Mouse (Mus musculus): Measurements from ENCODE around the gene Sec23b. TPM values are rescaled to one million over a fixed set of nuclear protein-coding genes. Genes with fewer than 3 reads are reported as not detected.
A peak's percentile ranks its signal among the peaks of the same experiment; 100 is the strongest.
"Not testable (repeated sequence)": the region's sequence is repeated elsewhere in the genome, so short reads cannot be mapped to it uniquely, and the experiment has no call there.

Gene Sec23b
- polyA plus RNA-seq, 1 experiment from 2014 or later = 66.2 TPM

DNA sequence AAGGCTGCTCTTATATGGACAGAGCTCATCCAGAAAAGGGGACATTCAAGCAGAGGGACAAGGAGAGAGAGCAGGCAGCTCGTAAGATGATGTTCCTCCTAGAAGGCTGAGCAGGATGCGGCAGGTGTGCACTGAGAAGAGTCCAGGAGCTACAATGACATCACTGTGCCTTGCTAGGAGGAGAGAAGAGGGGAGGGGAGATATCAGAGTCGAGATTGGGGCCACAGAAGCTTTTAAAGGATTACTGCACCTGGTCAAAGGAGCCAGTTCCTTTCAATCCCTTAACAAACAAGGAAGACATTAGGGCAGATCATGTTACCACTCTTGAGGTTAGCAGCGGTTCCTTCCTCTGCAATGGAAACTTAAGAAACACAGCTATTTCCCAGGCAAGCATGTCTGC, 8.5 kb upstream of the Sec23b start:
- no peak overlapping the region for H3K4me2 ChIP-seq
- peaks cover 9% of the 10 kb centered on the region for H3K4me1 ChIP-seq
- H3K36me3 ChIP-seq (replicated peaks) = peaks cover 24% of the 10 kb centered on the region
- H3K27me3 ChIP-seq (replicated peaks) = no peaks in the 10 kb centered on the region
- WGBS = 79% methylated on average over 4 of the region's 4 CpGs
- no peak overlapping the region for H3K9ac ChIP-seq
- no peak overlapping the region for H3K27ac ChIP-seq
- no peak for ATAC-seq (replicated peaks)
- no peaks in the 10 kb centered on the region for H3K9me3 ChIP-seq
- H3K4me3 ChIP-seq = no peak overlapping the region

- Histone ChIP-seq H3K4me1 (peaks cover 14% of the 10 kb centered on the region), H3K36me3 (replicated peaks) (peaks cover 8% of the 10 kb centered on the region), H3K4me3 (peak within 1 kb of the TSS; percentile 58), H3K27me3 (replicated peaks) (no peaks in the 10 kb centered on the region), H3K9ac (peak within 1 kb of the TSS; percentile 72), H3K27ac (peak within 1 kb of the TSS; percentile 82), H3K4me2 (peak within 1 kb of the TSS; percentile 56), H3K9me3 (no peaks in the 10 kb centered on the region)
- under 1% methylated on average over 17 of the region's 17 CpGs for WGBS
- ATAC-seq (replicated peaks) = peak; percentile 98
Measured at GRCm38 (mm10) chr2:144550529-144550928, 5.5 kb upstream of the Sec23b start, which contains the start of gene Rbbp9. Gene Rbbp9 (minus strand): TSS chr2:144550869.

DNA sequence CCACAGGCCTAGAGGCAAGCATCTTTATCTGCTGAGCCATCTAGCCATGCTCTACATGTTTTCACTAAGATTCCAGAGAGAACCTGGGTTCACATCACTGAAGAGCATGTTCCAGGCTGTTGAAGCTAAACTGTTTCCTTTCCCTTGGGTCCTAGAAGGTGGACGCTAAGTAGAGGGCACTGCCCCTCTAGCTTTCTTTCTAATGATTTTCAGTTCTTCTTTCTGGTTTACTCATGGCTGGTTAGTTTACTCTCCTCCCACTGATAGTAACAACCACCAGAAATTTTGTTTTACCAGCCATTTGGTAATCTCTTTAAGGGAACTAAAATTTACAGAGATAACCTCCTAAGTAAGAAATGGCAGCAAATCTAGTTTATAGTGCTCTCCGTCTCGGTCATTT, 2.1 kb upstream of the Sec23b start:
- Histone ChIP-seq H3K4me3 (no peak overlapping the region), H3K4me2 (no peak overlapping the region), H3K9ac (no peak overlapping the region), H3K4me1 (peaks cover 26% of the 10 kb centered on the region), H3K36me3 (replicated peaks) (no peaks in the 10 kb centered on the region), H3K9me3 (no peaks in the 10 kb centered on the region), H3K27me3 (replicated peaks) (no peaks in the 10 kb centered on the region), H3K27ac (no peak overlapping the region)
- no peak for ATAC-seq (replicated peaks)
- 92% methylated on average over 3 of the region's 3 CpGs for WGBS

- WGBS = 5% methylated on average over 14 of the region's 14 CpGs
- no peaks in the 10 kb centered on the region for H3K9me3 ChIP-seq
- no peaks in the 10 kb centered on the region for H3K36me3 ChIP-seq (replicated peaks)
- peak overlapping the region; percentile 92 for H3K4me3 ChIP-seq
- H3K27me3 ChIP-seq (replicated peaks) = no peaks in the 10 kb centered on the region
- H3K4me1 ChIP-seq = peaks cover 17% of the 10 kb centered on the region
- H3K4me2 ChIP-seq = peak overlapping the region; percentile 67
- peak overlapping the region; percentile 82 for H3K27ac ChIP-seq
- no peak for ATAC-seq (replicated peaks)
- H3K9ac ChIP-seq = peak overlapping the region; percentile 42; the same call in 1 of the 2 replicates
Measured at GRCm38 (mm10) chr2:144555286-144555819, 676 bp upstream of the Sec23b start.

DNA sequence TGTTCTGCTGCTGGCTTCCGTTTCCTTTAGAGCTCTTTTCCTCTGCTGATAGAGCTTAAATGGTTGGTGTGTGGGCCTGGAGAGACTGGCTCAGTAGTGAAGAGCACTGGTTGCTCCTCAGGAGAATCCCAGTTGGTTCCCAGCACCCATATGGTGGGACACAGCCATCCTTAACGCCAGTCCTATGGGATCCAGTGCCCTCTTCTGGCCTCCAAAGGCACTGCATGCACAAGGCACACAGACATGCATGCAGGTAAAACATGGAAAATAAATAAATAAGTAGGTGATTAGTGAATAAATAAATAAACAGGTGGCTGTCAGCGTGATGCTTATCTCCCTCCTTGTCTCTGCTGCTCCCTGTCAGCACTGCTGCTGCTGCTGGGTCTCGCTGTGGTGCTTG, 32.7 kb downstream of the Sec23b start:
- Histone ChIP-seq H3K4me3 (no peak overlapping the region), H3K27ac (no peak overlapping the region), H3K4me1 (no peaks in the 10 kb centered on the region), H3K4me2 (no peak overlapping the region), H3K36me3 (replicated peaks) (peaks cover 41% of the 10 kb centered on the region), H3K9ac (no peak overlapping the region), H3K9me3 (no peaks in the 10 kb centered on the region), H3K27me3 (replicated peaks) (no peaks in the 10 kb centered on the region)
- ATAC-seq (replicated peaks) = no peak
- 86% methylated on average over 4 of the region's 4 CpGs for WGBS

DNA sequence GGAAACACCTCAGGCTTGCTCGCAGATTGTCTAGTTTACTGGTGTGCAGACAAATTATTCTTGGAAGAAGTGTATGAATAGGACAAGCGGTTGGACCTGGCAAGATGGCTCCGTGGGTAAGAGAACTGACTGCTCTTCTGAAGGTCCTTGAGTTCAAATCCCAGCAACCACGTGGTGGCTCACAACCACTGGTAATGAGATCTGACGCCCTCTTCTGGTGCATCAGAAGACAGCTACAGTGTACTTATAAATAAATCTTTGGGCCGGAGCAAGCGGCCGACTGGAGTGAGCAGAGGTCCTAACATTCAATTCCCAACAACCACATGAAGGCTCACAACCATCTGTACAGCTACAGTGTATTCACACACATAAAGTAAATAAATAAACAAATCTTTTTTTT, 37.0 kb downstream of the Sec23b start:
- H3K9me3 ChIP-seq; ATAC-seq (replicated peaks); H3K27ac ChIP-seq; H3K27me3 ChIP-seq (replicated peaks); H3K36me3 ChIP-seq (replicated peaks); H3K4me3 ChIP-seq; H3K4me1 ChIP-seq; H3K9ac ChIP-seq; H3K4me2 ChIP-seq: not testable (repeated sequence)
- WGBS = 67% methylated on average over 8 of the region's 8 CpGs

DNA sequence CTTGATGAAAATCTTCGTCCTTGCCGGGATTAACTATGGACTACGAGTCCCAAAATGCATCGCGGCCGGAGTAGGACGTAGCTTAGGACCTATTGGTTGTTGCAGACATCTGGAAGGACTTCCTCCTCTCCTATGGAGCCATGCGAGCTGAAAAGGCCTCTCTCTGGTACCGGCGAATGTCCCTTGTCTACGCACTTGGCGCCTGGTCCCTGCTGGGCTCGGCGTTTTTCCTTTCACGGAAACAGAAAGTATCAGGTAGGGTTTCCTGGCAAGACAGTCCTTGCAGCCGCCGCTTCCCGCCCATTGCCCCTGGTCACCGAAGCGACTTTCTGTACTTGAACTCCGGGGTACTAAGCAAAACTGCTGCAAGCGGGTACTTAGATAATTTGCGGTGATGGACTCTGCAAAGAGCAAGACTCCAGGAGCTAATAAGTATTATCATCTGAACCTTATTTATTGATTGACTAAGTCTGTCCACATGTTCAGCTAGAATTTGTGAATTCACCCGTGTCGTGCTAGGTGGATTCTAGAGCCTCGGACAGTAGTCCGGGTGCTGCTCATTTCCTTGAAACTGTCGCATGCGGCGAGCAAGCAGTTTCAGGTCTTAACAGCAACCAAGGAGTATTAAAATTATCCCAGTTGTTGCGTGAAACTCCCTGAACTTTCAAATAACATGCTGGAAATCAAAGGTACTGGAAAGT, 38.1 kb downstream of the Sec23b start, which contains the start of gene Smim26:
Smim26 (plus strand) TSS at position 104 of the 701 bp plus-strand sequence.
- peaks cover 6% of the 10 kb centered on the region for H3K4me1 ChIP-seq
- peak within 1 kb of the TSS; percentile 55 for H3K4me2 ChIP-seq
- no peaks in the 10 kb centered on the region for H3K9me3 ChIP-seq
- WGBS = 2% methylated on average over 31 of the region's 31 CpGs
- H3K27me3 ChIP-seq (replicated peaks) = no peaks in the 10 kb centered on the region
- H3K27ac ChIP-seq = peak within 1 kb of the TSS; percentile 60
- H3K36me3 ChIP-seq (replicated peaks) = no peaks in the 10 kb centered on the region
- H3K9ac ChIP-seq = peak within 1 kb of the TSS; percentile 57
- H3K4me3 ChIP-seq = peak within 1 kb of the TSS; percentile 65
- peak; percentile 97 for ATAC-seq (replicated peaks)

GRCm38 (mm10) chr2:144598006-144598405, 42.0 kb downstream of the Sec23b start:
- H3K27me3 ChIP-seq (replicated peaks) = no peaks in the 10 kb centered on the region
- no peak overlapping the region for H3K27ac ChIP-seq
- 72% methylated on average over 2 of the region's 2 CpGs for WGBS
- no peak overlapping the region for H3K4me3 ChIP-seq
- H3K9ac ChIP-seq = no peak overlapping the region
- no peak overlapping the region for H3K4me2 ChIP-seq
- no peaks in the 10 kb centered on the region for H3K9me3 ChIP-seq
- ATAC-seq (replicated peaks) = no peak
- H3K36me3 ChIP-seq (replicated peaks) = no peaks in the 10 kb centered on the region
- peaks cover 12% of the 10 kb centered on the region for H3K4me1 ChIP-seq

GRCm38 (mm10) chr2:144599831-144600687, 44.0 kb downstream of the Sec23b start, which contains the start of gene Dtd1:
Gene Dtd1 (plus strand): TSS chr2:144599897.
- ATAC-seq (replicated peaks) = peak; percentile 96
- Histone ChIP-seq H3K4me3 (peak within 1 kb of the TSS; percentile 58), H3K9me3 (no peaks in the 10 kb centered on the region), H3K4me2 (peak within 1 kb of the TSS; percentile 47), H3K4me1 (peaks cover 7% of the 10 kb centered on the region), H3K27me3 (replicated peaks) (no peaks in the 10 kb centered on the region), H3K27ac (peak within 1 kb of the TSS; percentile 78), H3K9ac (peak within 1 kb of the TSS; percentile 70), H3K36me3 (replicated peaks) (peaks cover 4% of the 10 kb centered on the region; the same call in 1 of the 2 replicates)
- 1% methylated on average over 50 of the region's 50 CpGs for WGBS

- no peak overlapping the region for H3K4me3 ChIP-seq
- H3K4me2 ChIP-seq = no peak overlapping the region
- no peaks in the 10 kb centered on the region for H3K9me3 ChIP-seq
- no peak for ATAC-seq (replicated peaks)
- H3K27me3 ChIP-seq (replicated peaks) = no peaks in the 10 kb centered on the region
- no peak overlapping the region for H3K9ac ChIP-seq
- H3K4me1 ChIP-seq = peaks cover 7% of the 10 kb centered on the region
- H3K27ac ChIP-seq = no peak overlapping the region
- H3K36me3 ChIP-seq (replicated peaks) = peaks cover 4% of the 10 kb centered on the region; the same call in 1 of the 2 replicates
- 94% methylated on average over 1 of the region's 1 CpGs for WGBS
Measured at GRCm38 (mm10) chr2:144601576-144601975, 45.5 kb downstream of the Sec23b start.

DNA sequence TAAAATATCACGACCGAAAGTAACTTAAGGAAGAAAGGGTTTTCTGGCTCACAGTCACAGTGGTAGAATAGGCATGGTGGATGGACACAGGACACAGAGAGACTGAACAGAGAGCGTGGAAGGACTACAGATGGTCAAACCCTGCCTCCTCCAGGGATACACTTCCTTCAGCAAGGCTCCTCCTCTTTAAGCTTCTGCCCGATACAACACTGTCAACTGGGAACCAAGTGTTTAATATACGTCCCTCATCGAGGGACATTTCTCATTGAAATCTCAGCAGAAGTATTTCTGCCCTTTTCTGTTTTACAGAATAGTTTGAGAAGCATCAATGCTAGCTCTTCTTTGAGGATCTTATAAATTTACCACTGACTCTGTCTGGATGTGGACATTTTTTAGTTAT, 57.9 kb downstream of the Sec23b start:
- 96% methylated on average over 6 of the region's 6 CpGs for WGBS
- H3K4me2 ChIP-seq = no peak overlapping the region
- H3K9ac ChIP-seq = no peak overlapping the region
- ATAC-seq (replicated peaks) = no peak
- H3K27ac ChIP-seq = no peak overlapping the region
- H3K4me1 ChIP-seq = no peaks in the 10 kb centered on the region
- no peaks in the 10 kb centered on the region for H3K36me3 ChIP-seq (replicated peaks)
- H3K27me3 ChIP-seq (replicated peaks) = no peaks in the 10 kb centered on the region
- no peaks in the 10 kb centered on the region; the same call in 1 of the 2 replicates for H3K9me3 ChIP-seq
- H3K4me3 ChIP-seq = no peak overlapping the region

All from midbrain, embryonic 15.5 days (tissue).